Mouse (Mus musculus): ENCODE results near the gene Apobec2. TPM values are rescaled to one million over a fixed set of nuclear protein-coding genes. Genes with fewer than 3 reads are reported as not detected.
A peak's percentile ranks its signal among the peaks of the same experiment; 100 is the strongest.

The Apobec2 gene
- total RNA-seq, 1 experiment, result 5.6 TPM

DNA sequence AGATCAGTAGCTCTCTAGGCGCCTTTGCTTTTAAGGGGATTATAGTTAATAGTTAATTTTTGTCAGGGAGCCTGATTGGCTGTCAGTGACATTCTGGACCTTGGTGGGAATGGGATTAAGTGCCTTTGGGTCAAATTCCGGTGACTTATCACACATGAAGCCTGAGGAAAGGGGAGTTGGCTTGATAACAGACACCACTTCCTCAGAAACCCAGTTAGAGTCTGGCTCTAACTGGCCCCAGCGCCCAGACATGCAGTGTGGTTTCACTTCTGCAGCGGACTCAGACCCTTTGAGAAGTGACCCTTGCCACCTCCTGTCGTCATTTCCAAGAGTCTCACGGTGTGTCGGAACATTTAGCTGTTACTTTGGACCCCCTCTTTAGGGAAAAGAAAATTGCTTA lies 14.6 kb downstream of the Apobec2 start:
- H3K4me3 ChIP-seq (ENCODE audit: insufficient read depth in 1 of 2, low read depth in 1 of 2, low read length in 2 of 2, poor library complexity in 1 of 2, severe bottlenecking in 1 of 2), result no peak overlapping the region
- in situ Hi-C loops (cut with MboI; ENCODE audit: low sequenced_read_pairs in 2 of 2, unreplicated experiment in 2 of 2), result no loop called here

DNA sequence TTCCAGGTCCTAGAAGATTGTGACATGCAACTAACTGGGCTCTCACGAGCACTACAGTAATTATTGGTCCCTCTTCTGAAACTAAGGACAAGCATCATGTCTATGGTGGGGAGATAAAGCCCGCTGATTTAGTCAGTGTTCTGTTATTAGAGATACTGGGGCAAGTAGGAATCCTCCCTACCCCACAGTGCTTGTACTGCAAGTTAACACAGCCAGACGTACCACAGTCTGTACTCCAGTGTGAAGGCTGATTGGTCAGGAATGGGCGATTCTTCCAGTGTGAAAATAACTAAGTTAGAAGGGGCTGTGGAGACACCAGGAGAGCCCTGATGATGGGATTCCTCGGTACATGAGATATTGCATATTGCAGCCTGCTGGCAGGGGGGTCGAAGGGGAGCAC lies 15.2 kb downstream of the Apobec2 start:
- H3K9ac ChIP-seq (ENCODE audit: insufficient read depth, low read depth, low read length, poor library complexity, severe bottlenecking), result no peak overlapping the region
- TF ChIP-seq MAFK (IDR thresholded peaks at IDR 0.05; ENCODE audit: insufficient read depth, low read depth, low read length), result no peak
- no peak for TF ChIP-seq HCFC1 (IDR thresholded peaks at IDR 0.05; ENCODE audit: borderline replicate concordance, insufficient read depth, low read length)
- no peak for TF ChIP-seq ZNF384 (IDR thresholded peaks at IDR 0.05; ENCODE audit: low read depth, low read length)
- no peak for TF ChIP-seq ZC3H11A (IDR thresholded peaks at IDR 0.05; ENCODE audit: borderline replicate concordance, low read depth, low read length)
- TF ChIP-seq CHD2 (IDR thresholded peaks at IDR 0.05; ENCODE audit: low read depth, low read length), result no peak
- H3K9me3 ChIP-seq (ENCODE audit: control insufficient read depth, insufficient read depth, low read depth, low read length), result no peaks in the 10 kb centered on the region
- H3K4me3 ChIP-seq (ENCODE audit: insufficient read depth in 1 of 2, low read depth in 1 of 2, low read length in 2 of 2, poor library complexity in 1 of 2, severe bottlenecking in 1 of 2), result no peak overlapping the region
- H3K4me1 ChIP-seq (ENCODE audit: control insufficient read depth in 2 of 2, insufficient read depth in 2 of 2, low read length in 2 of 2, poor library complexity in 1 of 2), result no peaks in the 10 kb centered on the region
- H3K27ac ChIP-seq (ENCODE audit: insufficient read depth, low read depth, low read length, poor library complexity, severe bottlenecking), result no peak overlapping the region
- DNase-seq (ENCODE audit: low read depth, low spot score), result no peak
- peaks cover 33% of the 10 kb centered on the region for H3K36me3 ChIP-seq (ENCODE audit: control insufficient read depth, insufficient read depth, low read length, poor library complexity, severe bottlenecking)
- in situ Hi-C loops (cut with MboI; ENCODE audit: low sequenced_read_pairs in 2 of 2, unreplicated experiment in 2 of 2), result no loop called here

More for the DNA sequence above, 14.6 kb downstream of the Apobec2 start:
- Histone ChIP-seq H3K27ac (ENCODE audit: insufficient read depth, low read depth, low read length, poor library complexity, severe bottlenecking) (no peak overlapping the region), H3K9me3 (ENCODE audit: control insufficient read depth, insufficient read depth, low read depth, low read length) (no peaks in the 10 kb centered on the region), H3K36me3 (ENCODE audit: control insufficient read depth, insufficient read depth, low read length, poor library complexity, severe bottlenecking) (peaks cover 32% of the 10 kb centered on the region), H3K4me1 (ENCODE audit: control insufficient read depth in 2 of 2, insufficient read depth in 2 of 2, low read length in 2 of 2, poor library complexity in 1 of 2) (peaks cover 0 to 2% of the 10 kb centered on the region in 2 experiments; a peak in 2 of 4 replicates), H3K9ac (ENCODE audit: insufficient read depth, low read depth, low read length, poor library complexity, severe bottlenecking) (no peak overlapping the region)
- TF ChIP-seq ZNF384 (IDR thresholded peaks at IDR 0.05; ENCODE audit: low read depth, low read length) (no peak), MAFK (IDR thresholded peaks at IDR 0.05; ENCODE audit: insufficient read depth, low read depth, low read length) (no peak), HCFC1 (IDR thresholded peaks at IDR 0.05; ENCODE audit: borderline replicate concordance, insufficient read depth, low read length) (no peak), ZC3H11A (IDR thresholded peaks at IDR 0.05; ENCODE audit: borderline replicate concordance, low read depth, low read length) (no peak), CHD2 (IDR thresholded peaks at IDR 0.05; ENCODE audit: low read depth, low read length) (no peak)
- no peak for DNase-seq (ENCODE audit: low read depth, low spot score)

DNA sequence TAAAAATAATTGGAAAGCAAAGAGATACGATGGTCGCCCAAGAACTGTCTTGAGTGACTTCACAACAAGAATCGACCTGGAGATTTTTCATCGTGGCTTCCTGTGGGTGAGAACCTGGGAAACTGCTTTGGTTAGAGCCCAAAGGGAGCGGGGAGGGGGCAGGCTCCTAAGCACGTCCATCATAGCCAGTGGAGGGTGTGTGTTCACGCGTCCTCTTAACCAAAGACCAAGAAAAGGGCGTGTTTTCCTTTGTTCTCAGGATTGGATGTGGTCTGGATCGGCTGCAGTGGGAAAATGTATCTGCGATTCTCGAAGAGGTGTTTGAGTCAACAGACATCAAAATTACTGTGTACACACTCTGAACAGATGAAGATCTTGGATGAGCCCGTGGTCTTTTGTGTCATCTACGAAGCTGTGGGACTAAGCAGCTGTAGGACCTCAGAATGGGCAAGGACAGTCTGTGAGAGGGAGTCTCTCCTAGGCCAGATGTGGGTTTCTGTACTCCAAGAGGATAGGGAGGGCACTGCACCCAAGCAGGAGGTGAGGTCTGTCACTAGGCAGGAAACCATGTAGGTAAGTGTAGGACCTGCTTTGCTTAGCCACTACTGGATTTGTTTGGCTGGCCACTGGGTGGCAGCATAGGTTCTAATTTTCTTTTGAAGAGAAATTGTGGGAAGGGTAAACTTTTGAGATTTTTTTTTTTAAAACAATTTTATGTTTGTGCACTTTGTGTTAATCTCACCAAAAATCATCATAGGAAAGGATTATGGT lies 16.1 kb downstream of the Apobec2 start:
- TF ChIP-seq HCFC1 (IDR thresholded peaks at IDR 0.05; ENCODE audit: borderline replicate concordance, insufficient read depth, low read length), result no peak
- TF ChIP-seq CHD2 (IDR thresholded peaks at IDR 0.05; ENCODE audit: low read depth, low read length), result no peak
- TF ChIP-seq MAFK (IDR thresholded peaks at IDR 0.05; ENCODE audit: insufficient read depth, low read depth, low read length), result no peak
- peak; percentile 36; the same call in 1 of the 2 replicates for TF ChIP-seq ZC3H11A (IDR thresholded peaks at IDR 0.05; ENCODE audit: borderline replicate concordance, low read depth, low read length)
- TF ChIP-seq ZNF384 (IDR thresholded peaks at IDR 0.05; ENCODE audit: low read depth, low read length), result 0 out of 2 replicates have a peak, but pooled peaks have one; percentile 6
- in situ Hi-C loops (cut with MboI; ENCODE audit: low sequenced_read_pairs in 2 of 2, unreplicated experiment in 2 of 2), result no loop called here
- no peak for DNase-seq (ENCODE audit: low read depth, low spot score)
- H3K27ac ChIP-seq (ENCODE audit: insufficient read depth, low read depth, low read length, poor library complexity, severe bottlenecking), result no peak overlapping the region
- H3K4me3 ChIP-seq (ENCODE audit: insufficient read depth in 1 of 2, low read depth in 1 of 2, low read length in 2 of 2, poor library complexity in 1 of 2, severe bottlenecking in 1 of 2), result no peak overlapping the region
- no peak overlapping the region for H3K9ac ChIP-seq (ENCODE audit: insufficient read depth, low read depth, low read length, poor library complexity, severe bottlenecking)
- H3K9me3 ChIP-seq (ENCODE audit: control insufficient read depth, insufficient read depth, low read depth, low read length), result no peaks in the 10 kb centered on the region
- H3K4me1 ChIP-seq (ENCODE audit: control insufficient read depth in 2 of 2, insufficient read depth in 2 of 2, low read length in 2 of 2, poor library complexity in 1 of 2), result no peaks in the 10 kb centered on the region
- peaks cover 39% of the 10 kb centered on the region for H3K36me3 ChIP-seq (ENCODE audit: control insufficient read depth, insufficient read depth, low read length, poor library complexity, severe bottlenecking)

DNA sequence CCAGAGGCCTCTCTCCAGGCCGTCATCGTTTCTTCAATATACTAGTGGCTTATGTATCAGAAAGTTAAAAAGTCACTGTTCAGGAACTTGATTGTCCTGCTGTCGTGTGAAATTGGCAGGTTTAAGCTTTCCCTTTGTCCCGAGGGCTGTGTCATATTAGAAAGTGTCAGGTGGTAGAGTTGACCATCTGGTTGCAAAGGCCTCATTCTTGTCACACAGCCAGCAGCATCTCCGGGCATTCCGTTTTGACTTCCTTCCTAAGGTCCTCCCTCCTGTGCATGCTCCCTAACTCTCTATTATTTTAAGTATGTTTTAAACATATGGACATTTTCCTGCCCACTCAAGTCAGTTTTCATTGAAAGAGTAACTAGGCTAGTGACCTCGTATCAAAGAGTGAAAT lies 16.7 kb downstream of the Apobec2 start:
- no peaks in the 10 kb centered on the region for H3K9me3 ChIP-seq (ENCODE audit: control insufficient read depth, insufficient read depth, low read depth, low read length)
- H3K9ac ChIP-seq (ENCODE audit: insufficient read depth, low read depth, low read length, poor library complexity, severe bottlenecking), result no peak overlapping the region
- TF ChIP-seq HCFC1 (IDR thresholded peaks at IDR 0.05; ENCODE audit: borderline replicate concordance, insufficient read depth, low read length) (no peak), MAFK (IDR thresholded peaks at IDR 0.05; ENCODE audit: insufficient read depth, low read depth, low read length) (no peak), CHD2 (IDR thresholded peaks at IDR 0.05; ENCODE audit: low read depth, low read length) (no peak), ZNF384 (IDR thresholded peaks at IDR 0.05; ENCODE audit: low read depth, low read length) (no peak), ZC3H11A (IDR thresholded peaks at IDR 0.05; ENCODE audit: borderline replicate concordance, low read depth, low read length) (no peak)
- H3K4me3 ChIP-seq (ENCODE audit: insufficient read depth in 1 of 2, low read depth in 1 of 2, low read length in 2 of 2, poor library complexity in 1 of 2, severe bottlenecking in 1 of 2), result no peak overlapping the region
- DNase-seq (ENCODE audit: low read depth, low spot score), result no peak
- in situ Hi-C loops (cut with MboI; ENCODE audit: low sequenced_read_pairs in 2 of 2, unreplicated experiment in 2 of 2), result no loop called here
- H3K36me3 ChIP-seq (ENCODE audit: control insufficient read depth, insufficient read depth, low read length, poor library complexity, severe bottlenecking), result peaks cover 40% of the 10 kb centered on the region
- no peaks in the 10 kb centered on the region; a peak in 2 of 4 replicates for H3K4me1 ChIP-seq (ENCODE audit: control insufficient read depth in 2 of 2, insufficient read depth in 2 of 2, low read length in 2 of 2, poor library complexity in 1 of 2)
- H3K27ac ChIP-seq (ENCODE audit: insufficient read depth, low read depth, low read length, poor library complexity, severe bottlenecking), result no peak overlapping the region

All from ES-E14 (cell line).